Mouse (Mus musculus) stomach, postnatal 0 days (tissue): ENCODE data around the gene Xrcc1.

ENCODE experiments used
- CTCF ChIP-seq: IDR thresholded peaks from 2 replicates; pipeline ENCODE4 v1.5.1; 2016; ENCODE audit warnings: antibody characterized with exemption, low read depth, mild to moderate bottlenecking, moderate library complexity
- EP300 ChIP-seq: optimal IDR thresholded peaks from 2 replicates; pipeline ENCODE3; 2016; ENCODE audit warnings: antibody characterized with exemption

- TF ChIP-seq EP300 (no peak), CTCF (no peak)
These were observed 19.5 kb downstream of the Xrcc1 start for GRCm38 (mm10) chr7:24565627-24566026.
